Mouse (Mus musculus): ENCODE results near the gene Bnc2. TPM values are rescaled to one million over a fixed set of nuclear protein-coding genes. Genes with fewer than 3 reads are reported as not detected.

The Bnc2 gene
- polyA plus RNA-seq, 1 experiment: 7.2 TPM

DNA sequence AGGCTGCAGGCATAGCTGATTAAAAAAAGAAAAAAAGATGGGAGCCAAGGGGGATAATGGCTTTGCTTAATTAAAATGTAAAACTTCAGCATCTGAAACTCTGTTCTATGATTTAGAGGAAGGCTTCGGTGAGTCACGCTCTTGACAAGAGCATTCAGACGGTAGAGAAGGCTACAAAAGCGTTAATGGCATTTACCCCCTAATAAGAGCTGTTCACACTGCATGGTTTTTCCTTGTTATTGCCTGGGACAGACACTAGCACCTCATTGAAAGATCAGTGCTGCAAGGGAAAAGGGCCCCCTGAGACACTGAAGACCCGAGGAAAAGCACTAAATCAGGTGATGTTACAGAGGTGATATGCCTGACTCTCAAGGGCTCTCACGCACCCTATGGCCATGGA is 295.8 kb downstream of the Bnc2 start:
- no peaks in the 10 kb centered on the region for H3K4me1 ChIP-seq (ENCODE audit: control insufficient read depth, insufficient read depth, low read length)
- H3K36me3 ChIP-seq (ENCODE audit: control insufficient read depth, insufficient read depth, low read length, poor library complexity, severe bottlenecking): no peaks in the 10 kb centered on the region
- TF ChIP-seq POLR2A (IDR thresholded peaks at IDR 0.05; ENCODE audit: insufficient read depth, low read length): no peak
- TF ChIP-seq CTCF (IDR thresholded peaks at IDR 0.05; ENCODE audit: low read depth, low read length): no peak
- TF ChIP-seq EP300 (IDR thresholded peaks at IDR 0.05; ENCODE audit: insufficient read depth, low read depth, low read length): no peak
- no peaks in the 10 kb centered on the region for H3K9me3 ChIP-seq (replicated peaks; ENCODE audit: control insufficient read depth, insufficient read depth, low read length, poor library complexity, severe bottlenecking)
- H3K27ac ChIP-seq (ENCODE audit: insufficient read depth, low read length): no peak overlapping the region
- no peak overlapping the region for H3K9ac ChIP-seq (ENCODE audit: low read depth, poor library complexity, severe bottlenecking)
- no peaks in the 10 kb centered on the region for H3K27me3 ChIP-seq (ENCODE audit: control insufficient read depth, insufficient read depth, low read length, poor library complexity, severe bottlenecking)
- H3K4me3 ChIP-seq (ENCODE audit: low read depth, low read length): no peak overlapping the region

DNA sequence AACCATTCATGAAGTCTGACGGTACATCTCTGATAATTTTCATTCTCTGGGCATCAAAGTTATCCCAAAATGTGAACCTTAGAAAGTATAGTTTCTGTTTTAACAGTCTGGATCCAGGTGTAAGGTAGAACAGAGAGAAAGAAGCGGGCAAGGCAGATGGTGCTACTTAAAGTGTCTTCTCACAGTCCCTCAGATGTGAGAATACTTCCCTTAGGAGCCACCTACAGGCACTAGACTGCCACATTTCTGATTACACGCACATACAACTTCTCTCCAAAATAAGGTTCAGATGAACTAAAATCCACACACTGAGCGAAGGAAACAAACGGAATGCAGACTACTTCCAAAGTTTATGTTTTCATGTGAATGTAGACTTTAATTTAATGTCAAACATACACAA is 297.6 kb downstream of the Bnc2 start:
- Histone ChIP-seq H3K36me3 (ENCODE audit: control insufficient read depth, insufficient read depth, low read length, poor library complexity, severe bottlenecking) (no peaks in the 10 kb centered on the region), H3K4me1 (ENCODE audit: control insufficient read depth, insufficient read depth, low read length) (no peaks in the 10 kb centered on the region), H3K4me3 (ENCODE audit: low read depth, low read length) (no peak overlapping the region), H3K9me3 (replicated peaks; ENCODE audit: control insufficient read depth, insufficient read depth, low read length, poor library complexity, severe bottlenecking) (no peaks in the 10 kb centered on the region), H3K27me3 (ENCODE audit: control insufficient read depth, insufficient read depth, low read length, poor library complexity, severe bottlenecking) (no peaks in the 10 kb centered on the region), H3K27ac (ENCODE audit: insufficient read depth, low read length) (no peak overlapping the region), H3K9ac (ENCODE audit: low read depth, poor library complexity, severe bottlenecking) (no peak overlapping the region)
- TF ChIP-seq CTCF (IDR thresholded peaks at IDR 0.05; ENCODE audit: low read depth, low read length) (no peak), POLR2A (IDR thresholded peaks at IDR 0.05; ENCODE audit: insufficient read depth, low read length) (no peak), EP300 (IDR thresholded peaks at IDR 0.05; ENCODE audit: insufficient read depth, low read depth, low read length) (no peak)

DNA sequence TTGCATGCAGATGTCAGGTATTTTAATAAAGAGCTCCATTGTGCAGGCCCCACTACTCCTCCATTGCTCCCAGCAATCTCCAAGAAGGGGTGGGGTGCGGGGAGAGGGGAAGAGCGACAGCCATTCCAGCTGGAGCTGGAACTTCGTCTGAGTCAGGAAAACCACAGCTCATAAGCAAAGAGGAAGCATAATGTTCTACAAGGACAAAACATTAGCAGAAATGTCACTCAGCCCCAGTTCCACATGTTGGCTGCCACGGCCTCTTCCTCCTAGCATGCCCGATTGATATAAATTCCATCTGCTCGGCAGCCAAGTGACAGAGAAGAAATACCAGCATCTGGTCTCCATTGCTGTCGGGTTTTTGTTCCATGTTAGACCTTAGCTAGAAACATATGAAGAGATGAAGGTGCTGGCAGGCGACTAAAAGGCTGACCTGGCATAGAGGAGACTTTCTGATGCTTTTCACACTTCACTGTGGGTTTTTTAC is 312.7 kb downstream of the Bnc2 start:
- no peaks in the 10 kb centered on the region for H3K27me3 ChIP-seq (ENCODE audit: control insufficient read depth, insufficient read depth, low read length, poor library complexity, severe bottlenecking)
- no peak overlapping the region for H3K4me3 ChIP-seq (ENCODE audit: low read depth, low read length)
- no peak overlapping the region for H3K27ac ChIP-seq (ENCODE audit: insufficient read depth, low read length)
- H3K4me1 ChIP-seq (ENCODE audit: control insufficient read depth, insufficient read depth, low read length): no peaks in the 10 kb centered on the region
- H3K9ac ChIP-seq (ENCODE audit: low read depth, poor library complexity, severe bottlenecking): no peak overlapping the region
- no peak for TF ChIP-seq EP300 (IDR thresholded peaks at IDR 0.05; ENCODE audit: insufficient read depth, low read depth, low read length)
- TF ChIP-seq POLR2A (IDR thresholded peaks at IDR 0.05; ENCODE audit: insufficient read depth, low read length): no peak
- TF ChIP-seq CTCF (IDR thresholded peaks at IDR 0.05; ENCODE audit: low read depth, low read length): no peak
- no peaks in the 10 kb centered on the region for H3K9me3 ChIP-seq (replicated peaks; ENCODE audit: control insufficient read depth, insufficient read depth, low read length, poor library complexity, severe bottlenecking)
- H3K36me3 ChIP-seq (ENCODE audit: control insufficient read depth, insufficient read depth, low read length, poor library complexity, severe bottlenecking): no peaks in the 10 kb centered on the region

DNA sequence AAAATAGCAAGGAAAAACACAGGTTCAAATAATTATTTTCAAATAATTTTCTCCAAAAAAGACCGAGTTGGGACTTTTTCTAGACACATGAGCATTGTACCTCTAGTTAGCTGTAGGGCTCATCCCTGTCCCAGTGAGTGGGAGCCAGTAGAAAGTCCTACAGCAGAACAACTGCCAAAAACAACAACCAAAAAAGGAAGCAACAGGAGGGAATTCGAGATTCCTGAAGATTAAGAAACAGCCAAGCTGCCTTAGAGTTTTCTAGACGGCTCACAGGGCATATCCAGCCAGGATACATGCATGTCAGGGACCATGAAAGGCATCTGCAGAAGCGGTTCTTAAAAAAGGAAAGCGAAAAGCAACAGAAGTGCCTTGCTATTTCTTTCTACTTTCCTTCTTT is 313.9 kb downstream of the Bnc2 start:
- H3K27me3 ChIP-seq (ENCODE audit: control insufficient read depth, insufficient read depth, low read length, poor library complexity, severe bottlenecking): no peaks in the 10 kb centered on the region
- H3K4me3 ChIP-seq (ENCODE audit: low read depth, low read length): no peak overlapping the region
- no peaks in the 10 kb centered on the region for H3K36me3 ChIP-seq (ENCODE audit: control insufficient read depth, insufficient read depth, low read length, poor library complexity, severe bottlenecking)
- no peak overlapping the region for H3K27ac ChIP-seq (ENCODE audit: insufficient read depth, low read length)
- H3K4me1 ChIP-seq (ENCODE audit: control insufficient read depth, insufficient read depth, low read length): no peaks in the 10 kb centered on the region
- TF ChIP-seq EP300 (IDR thresholded peaks at IDR 0.05; ENCODE audit: insufficient read depth, low read depth, low read length): no peak
- no peak for TF ChIP-seq POLR2A (IDR thresholded peaks at IDR 0.05; ENCODE audit: insufficient read depth, low read length)
- TF ChIP-seq CTCF (IDR thresholded peaks at IDR 0.05; ENCODE audit: low read depth, low read length): no peak
- no peaks in the 10 kb centered on the region for H3K9me3 ChIP-seq (replicated peaks; ENCODE audit: control insufficient read depth, insufficient read depth, low read length, poor library complexity, severe bottlenecking)
- no peak overlapping the region for H3K9ac ChIP-seq (ENCODE audit: low read depth, poor library complexity, severe bottlenecking)

DNA sequence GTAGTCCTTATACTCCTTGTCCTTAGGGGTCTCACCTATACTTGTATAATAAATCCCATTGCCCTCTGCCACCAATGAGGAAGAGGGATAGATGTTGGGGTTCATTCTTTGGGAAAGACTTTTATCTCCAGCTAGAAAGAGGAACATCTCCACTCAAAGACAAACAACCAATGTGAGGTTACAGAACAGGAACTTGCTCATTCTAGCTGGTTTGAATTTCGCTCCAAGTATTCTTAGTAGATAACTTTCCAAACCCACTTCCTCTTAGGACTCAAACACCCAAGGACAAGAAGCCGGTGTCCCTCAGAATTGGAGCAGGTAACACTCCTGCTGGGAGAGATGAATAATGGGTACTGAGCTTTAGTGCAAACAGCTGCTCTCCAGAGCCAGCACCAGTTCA is 315.1 kb downstream of the Bnc2 start:
- H3K9ac ChIP-seq (ENCODE audit: low read depth, poor library complexity, severe bottlenecking): no peak overlapping the region
- TF ChIP-seq CTCF (IDR thresholded peaks at IDR 0.05; ENCODE audit: low read depth, low read length) (no peak), EP300 (IDR thresholded peaks at IDR 0.05; ENCODE audit: insufficient read depth, low read depth, low read length) (no peak), POLR2A (IDR thresholded peaks at IDR 0.05; ENCODE audit: insufficient read depth, low read length) (no peak)
- no peaks in the 10 kb centered on the region for H3K27me3 ChIP-seq (ENCODE audit: control insufficient read depth, insufficient read depth, low read length, poor library complexity, severe bottlenecking)
- H3K9me3 ChIP-seq (replicated peaks; ENCODE audit: control insufficient read depth, insufficient read depth, low read length, poor library complexity, severe bottlenecking): no peaks in the 10 kb centered on the region
- no peaks in the 10 kb centered on the region for H3K36me3 ChIP-seq (ENCODE audit: control insufficient read depth, insufficient read depth, low read length, poor library complexity, severe bottlenecking)
- H3K27ac ChIP-seq (ENCODE audit: insufficient read depth, low read length): no peak overlapping the region
- H3K4me1 ChIP-seq (ENCODE audit: control insufficient read depth, insufficient read depth, low read length): no peaks in the 10 kb centered on the region
- no peak overlapping the region for H3K4me3 ChIP-seq (ENCODE audit: low read depth, low read length)

DNA sequence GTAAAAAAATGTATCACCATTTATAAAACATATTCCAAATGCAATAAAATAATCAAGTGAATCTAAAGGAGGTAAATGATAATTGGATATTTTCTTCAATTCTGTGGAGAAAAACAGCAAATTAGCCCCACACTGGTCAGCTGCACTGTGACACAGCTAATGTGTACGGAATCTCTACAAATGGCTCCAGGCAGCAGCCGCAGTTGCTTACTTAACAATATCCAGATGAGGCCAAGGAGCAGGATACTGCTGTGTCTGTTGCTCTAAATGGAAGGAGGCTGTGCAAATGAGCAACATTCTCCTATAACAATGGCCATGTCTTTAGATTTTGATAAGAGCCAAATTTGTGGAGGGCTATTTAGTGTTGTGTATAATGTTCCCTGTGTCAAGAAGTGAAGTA is 316.9 kb downstream of the Bnc2 start:
- no peak overlapping the region for H3K9ac ChIP-seq (ENCODE audit: low read depth, poor library complexity, severe bottlenecking)
- TF ChIP-seq EP300 (IDR thresholded peaks at IDR 0.05; ENCODE audit: insufficient read depth, low read depth, low read length): no peak
- TF ChIP-seq POLR2A (IDR thresholded peaks at IDR 0.05; ENCODE audit: insufficient read depth, low read length): no peak
- no peak for TF ChIP-seq CTCF (IDR thresholded peaks at IDR 0.05; ENCODE audit: low read depth, low read length)
- H3K27ac ChIP-seq (ENCODE audit: insufficient read depth, low read length): no peak overlapping the region
- H3K27me3 ChIP-seq (ENCODE audit: control insufficient read depth, insufficient read depth, low read length, poor library complexity, severe bottlenecking): no peaks in the 10 kb centered on the region
- no peaks in the 10 kb centered on the region for H3K36me3 ChIP-seq (ENCODE audit: control insufficient read depth, insufficient read depth, low read length, poor library complexity, severe bottlenecking)
- H3K4me3 ChIP-seq (ENCODE audit: low read depth, low read length): no peak overlapping the region
- no peaks in the 10 kb centered on the region for H3K4me1 ChIP-seq (ENCODE audit: control insufficient read depth, insufficient read depth, low read length)
- no peaks in the 10 kb centered on the region for H3K9me3 ChIP-seq (replicated peaks; ENCODE audit: control insufficient read depth, insufficient read depth, low read length, poor library complexity, severe bottlenecking)
